Mouse (Mus musculus): ENCODE measurements at regions not wholly inside any gene's neighbourhood (a gene's known extent, or its start where the extent isn't known, plus 50 kb on each side); places are given as distances from the start of the nearest gene placed in this dataset.
A peak's percentile ranks its signal among the peaks of the same experiment; 100 is the strongest.

DNA sequence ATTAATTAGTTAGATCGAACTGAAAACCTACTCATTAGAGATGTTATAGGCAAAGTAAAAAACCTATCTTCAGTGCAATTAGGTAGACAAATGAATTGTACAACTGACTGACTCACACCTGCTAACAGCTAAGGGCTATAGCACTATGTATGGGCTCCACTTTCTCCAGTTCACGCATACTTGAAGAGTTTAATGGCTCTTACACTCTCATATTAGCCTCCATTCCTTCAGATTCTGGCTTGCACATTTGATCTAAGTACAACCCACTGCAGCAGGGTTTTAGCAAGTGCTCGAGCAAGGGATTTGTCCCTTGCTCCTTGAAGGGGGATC, 257.1 kb downstream of the Lmo4 start:
- no peak overlapping the region for H3K27ac ChIP-seq (replicated peaks)
- H3K4me2 ChIP-seq (replicated peaks; ENCODE audit: low read depth), result no peak overlapping the region
- TF ChIP-seq EP300 (optimal IDR thresholded peaks at IDR 0.05), result no peak
- 0 out of 2 replicates have a peak, but pooled peaks cover 2% of the 10 kb centered on the region for H3K4me1 ChIP-seq (replicated peaks; ENCODE audit: control insufficient read depth, insufficient read depth)
- H3K9ac ChIP-seq (ENCODE audit: low read length), result no peak overlapping the region
- DNase-seq (ENCODE audit: low spot score) (no peak), ATAC-seq (ENCODE audit: low FRiP score, low TSS enrichment) (no peak)
- H3K9me3 ChIP-seq (ENCODE audit: control insufficient read depth, low read length), result no peaks in the 10 kb centered on the region
- H3K27me3 ChIP-seq (ENCODE audit: control insufficient read depth, insufficient read depth, low read length), result no peaks in the 10 kb centered on the region
- H3K4me3 ChIP-seq (ENCODE audit: low read depth, low read length), result no peak overlapping the region
- 69% methylated on average over 3 of the region's 3 CpGs for WGBS
- H3K36me3 ChIP-seq (ENCODE audit: control insufficient read depth, insufficient read depth, low read length), result no peaks in the 10 kb centered on the region

DNA sequence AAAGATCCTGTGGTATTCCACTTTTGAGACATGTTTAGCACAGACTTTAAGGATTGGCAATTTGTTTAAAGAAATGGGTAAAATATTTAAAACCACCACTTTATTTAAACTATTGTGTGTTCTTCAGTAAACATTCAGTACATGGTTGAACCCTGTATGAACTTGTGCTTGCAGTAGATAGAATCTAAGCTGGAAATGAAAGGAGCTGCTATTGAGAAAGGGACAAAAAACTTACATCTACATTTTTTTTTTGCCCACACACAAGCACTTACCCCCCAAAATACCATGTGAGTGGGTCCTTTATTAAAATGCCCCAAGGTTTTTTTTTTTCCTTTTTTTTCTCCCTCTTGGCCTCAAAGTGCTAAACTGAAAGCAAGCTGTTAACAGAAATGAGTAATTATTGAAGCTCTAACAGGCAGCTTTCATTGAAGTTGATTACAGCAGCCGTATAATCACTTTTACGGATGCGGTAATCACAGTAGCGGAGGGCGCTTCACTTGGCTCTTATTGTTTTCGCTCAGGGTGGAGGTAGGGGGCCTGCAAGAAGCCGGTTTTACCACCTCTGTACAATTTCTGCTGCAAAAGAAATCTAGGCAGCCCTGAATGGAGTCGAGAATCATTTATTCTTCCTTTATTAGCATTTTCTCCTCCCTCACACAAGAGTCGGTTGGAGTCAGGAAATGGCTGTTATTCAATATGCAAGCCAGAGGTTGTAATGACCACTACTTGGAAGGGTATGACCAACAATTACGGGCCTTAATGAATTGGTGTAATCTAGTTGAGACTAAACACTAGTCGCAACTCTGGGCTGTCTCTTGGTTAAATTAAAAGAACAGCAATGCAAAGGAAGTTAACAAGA, 257.7 kb downstream of the Lmo4 start:
- DNase-seq (ENCODE audit: low spot score) (no peak), ATAC-seq (ENCODE audit: low FRiP score, low TSS enrichment) (no peak)
- H3K9ac ChIP-seq (ENCODE audit: low read length), result no peak overlapping the region
- no peak for TF ChIP-seq CTCF (IDR thresholded peaks at IDR 0.05; ENCODE audit: low read depth)
- TF ChIP-seq EP300 (optimal IDR thresholded peaks at IDR 0.05), result no peak
- H3K27me3 ChIP-seq (ENCODE audit: control insufficient read depth, insufficient read depth, low read length), result no peaks in the 10 kb centered on the region
- no peak overlapping the region for H3K4me2 ChIP-seq (replicated peaks; ENCODE audit: low read depth)
- no peaks in the 10 kb centered on the region for H3K36me3 ChIP-seq (ENCODE audit: control insufficient read depth, insufficient read depth, low read length)
- H3K4me1 ChIP-seq (replicated peaks; ENCODE audit: control insufficient read depth, insufficient read depth), result 0 out of 2 replicates have a peak, but pooled peaks cover 2% of the 10 kb centered on the region
- 41% methylated on average over 11 of the region's 11 CpGs for WGBS
- no peak overlapping the region for H3K4me3 ChIP-seq (ENCODE audit: low read depth, low read length)
- no peak overlapping the region for H3K27ac ChIP-seq (replicated peaks)
- H3K9me3 ChIP-seq (ENCODE audit: control insufficient read depth, low read length), result no peaks in the 10 kb centered on the region

DNA sequence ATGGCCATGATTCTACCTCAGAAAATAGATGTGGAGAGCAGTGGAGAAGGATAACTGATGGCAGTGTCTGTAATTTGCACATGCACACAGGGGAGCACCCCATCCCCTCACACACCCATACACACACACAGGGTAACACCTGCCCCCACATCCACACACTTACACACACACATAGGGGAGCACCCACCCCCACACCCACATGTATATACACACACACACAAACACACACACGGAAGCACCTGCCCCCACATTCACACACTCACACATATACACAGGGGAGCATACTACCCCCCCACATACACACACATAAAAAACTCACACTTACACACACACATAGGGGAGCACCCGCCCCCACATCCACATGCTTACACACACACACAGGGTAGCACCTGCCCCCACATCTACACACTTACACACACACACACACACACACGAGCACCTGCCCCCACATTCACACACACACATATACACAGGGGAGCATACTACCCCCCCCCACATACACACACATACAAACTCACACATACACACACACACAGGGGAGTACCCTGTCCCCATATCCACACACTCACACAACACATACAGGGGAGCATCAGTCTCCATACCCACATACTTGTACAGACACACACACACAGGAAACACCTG, 265.8 kb downstream of the Lmo4 start:
- no peak overlapping the region for H3K27ac ChIP-seq (replicated peaks)
- 86% methylated on average over 3 of the region's 3 CpGs for WGBS
- H3K4me1 ChIP-seq (replicated peaks; ENCODE audit: control insufficient read depth, insufficient read depth), result no peaks in the 10 kb centered on the region
- H3K4me3 ChIP-seq (ENCODE audit: low read depth, low read length), result no peak overlapping the region
- no peak for ATAC-seq (ENCODE audit: low FRiP score, low TSS enrichment)
- TF ChIP-seq EP300 (optimal IDR thresholded peaks at IDR 0.05), result no peak
- no peak for TF ChIP-seq CTCF (IDR thresholded peaks at IDR 0.05; ENCODE audit: low read depth)
- H3K4me2 ChIP-seq (replicated peaks; ENCODE audit: low read depth), result no peak overlapping the region
- no peaks in the 10 kb centered on the region for H3K36me3 ChIP-seq (ENCODE audit: control insufficient read depth, insufficient read depth, low read length)
- no peaks in the 10 kb centered on the region for H3K9me3 ChIP-seq (ENCODE audit: control insufficient read depth, low read length)
- no peak overlapping the region for H3K9ac ChIP-seq (ENCODE audit: low read length)
- no peak for DNase-seq (ENCODE audit: low spot score)
- no peaks in the 10 kb centered on the region for H3K27me3 ChIP-seq (ENCODE audit: control insufficient read depth, insufficient read depth, low read length)

DNA sequence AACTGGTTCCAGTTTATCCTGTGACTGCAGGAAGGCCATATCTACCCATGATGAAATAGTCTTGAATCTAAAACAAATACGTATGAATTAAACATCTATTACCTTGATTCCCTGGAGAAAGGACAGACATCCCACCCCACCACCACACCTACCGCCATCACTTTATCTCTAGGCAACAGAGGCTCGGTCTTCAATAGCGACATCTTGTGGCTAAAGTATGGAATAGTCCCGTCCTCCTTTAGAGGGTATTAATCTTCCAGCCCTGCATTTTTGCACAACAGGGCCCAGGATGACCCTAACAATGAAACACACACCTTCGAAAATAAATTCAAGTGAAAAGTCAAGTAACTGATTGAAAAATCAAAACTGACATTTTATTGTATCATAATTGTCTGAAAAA, 279.7 kb downstream of the Lmo4 start:
- no peak overlapping the region for H3K27ac ChIP-seq (replicated peaks)
- no peak for DNase-seq (ENCODE audit: low spot score)
- H3K4me1 ChIP-seq (replicated peaks; ENCODE audit: control insufficient read depth, insufficient read depth), result no peaks in the 10 kb centered on the region
- no peak overlapping the region for H3K4me2 ChIP-seq (replicated peaks; ENCODE audit: low read depth)
- WGBS, result 62% methylated on average over 6 of the region's 6 CpGs
- H3K4me3 ChIP-seq (ENCODE audit: low read depth, low read length), result no peak overlapping the region
- no peak overlapping the region for H3K9ac ChIP-seq (ENCODE audit: low read length)
- no peaks in the 10 kb centered on the region for H3K36me3 ChIP-seq (ENCODE audit: control insufficient read depth, insufficient read depth, low read length)
- H3K27me3 ChIP-seq (ENCODE audit: control insufficient read depth, insufficient read depth, low read length), result no peaks in the 10 kb centered on the region
- TF ChIP-seq CTCF (IDR thresholded peaks at IDR 0.05; ENCODE audit: low read depth), result peak; percentile 62
- TF ChIP-seq EP300 (optimal IDR thresholded peaks at IDR 0.05), result no peak
- H3K9me3 ChIP-seq (ENCODE audit: control insufficient read depth, low read length), result no peaks in the 10 kb centered on the region
- ATAC-seq (ENCODE audit: low FRiP score, low TSS enrichment), result no peak

DNA sequence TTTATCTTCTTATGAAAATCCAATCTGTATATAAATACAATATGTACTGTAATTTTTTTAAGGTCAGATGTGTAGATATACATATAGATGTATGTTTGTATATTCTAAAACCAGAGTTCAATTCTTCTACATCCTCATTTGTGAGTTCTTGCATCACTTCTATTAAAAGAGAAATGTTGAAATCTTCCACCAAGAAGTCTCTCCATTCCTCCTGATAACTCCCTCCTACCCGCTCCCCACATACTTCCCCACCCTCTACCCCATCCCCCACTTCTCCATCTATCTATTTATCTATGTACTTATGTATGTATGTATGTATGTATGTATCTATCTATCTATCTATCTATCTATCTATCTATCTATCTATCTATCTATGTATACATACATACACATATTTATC, 285.3 kb downstream of the Lmo4 start:
- TF ChIP-seq EP300 (optimal IDR thresholded peaks at IDR 0.05) (no peak), CTCF (IDR thresholded peaks at IDR 0.05; ENCODE audit: low read depth) (no peak)
- no peak for ATAC-seq (ENCODE audit: low FRiP score, low TSS enrichment)
- Histone ChIP-seq H3K27ac (replicated peaks) (no peak overlapping the region), H3K27me3 (ENCODE audit: control insufficient read depth, insufficient read depth, low read length) (no peaks in the 10 kb centered on the region), H3K4me3 (ENCODE audit: low read depth, low read length) (no peak overlapping the region), H3K9me3 (ENCODE audit: control insufficient read depth, low read length) (no peaks in the 10 kb centered on the region), H3K9ac (ENCODE audit: low read length) (no peak overlapping the region), H3K4me2 (replicated peaks; ENCODE audit: low read depth) (no peak overlapping the region), H3K36me3 (ENCODE audit: control insufficient read depth, insufficient read depth, low read length) (no peaks in the 10 kb centered on the region), H3K4me1 (replicated peaks; ENCODE audit: control insufficient read depth, insufficient read depth) (no peaks in the 10 kb centered on the region)
- no peak for DNase-seq (ENCODE audit: low spot score)
- WGBS, result 89% methylated on average over 1 of the region's 1 CpGs
